ENCODE assay signal across 8 mouse cellular contexts in genomic region chr7:144078661-144079060, GRCm38 (mm10).
A peak's percentile ranks its signal among the peaks of the same experiment; 100 is the strongest.
DNase-seq lines count a peak whose midpoint lies in the region.

No protein-coding gene starts in this region.

- peak; percentile 37 for DNase-seq in heart, postnatal 4 days
- DNase-seq in heart, adult 8-10 months (ENCODE audit: low spot score) = no peak
- peak; percentile 69 for DNase-seq in right cerebral cortex, postnatal 4 days
- no peak for DNase-seq in right cerebral cortex, adult 18-20 months
- DNase-seq in forelimb bud, embryonic 11.5 days (ENCODE audit: low read depth, low spot score) = peak; percentile 41
- DNase-seq in thymus, postnatal 4 days = peak; percentile 69
- DNase-seq in yolk sac, embryonic 10.5 days (ENCODE audit: low spot score) = no peak
- no peak for DNase-seq in layer of hippocampus, postnatal 36 days

Comparison
In these comparisons a context has a peak if more than half of its experiments do, and no peak if none do; other contexts are left out.
1. DNase-seq: peak in heart, postnatal 4 days (single experiment), right cerebral cortex, postnatal 4 days (single experiment), forelimb bud, embryonic 11.5 days (single experiment) and thymus, postnatal 4 days (single experiment); none in heart, adult 8-10 months (single experiment), right cerebral cortex, adult 18-20 months (single experiment), yolk sac, embryonic 10.5 days (single experiment) and layer of hippocampus, postnatal 36 days (0 of 2).